Comparison of ENCODE assay signal across 27 mouse cellular contexts in genomic region chr5:20610640-20611039, GRCm38 (mm10).
A peak's percentile ranks its signal among the peaks of the same experiment; 100 is the strongest.
DNase-seq lines count a peak whose midpoint lies in the region; ATAC-seq and TF ChIP-seq lines count a peak whose summit lies in the region.
"Had no signal": no experiment of that assay in that cellular context is flagged by ENCODE, and none has a peak within 500 bp of the region (broad histone marks: within the 10 kb centered on the region; RNA-seq: fewer than 3 reads in every experiment).

No protein-coding gene starts in this region.

- TF ChIP-seq POLR2A in lung, adult 2 months (IDR thresholded peaks at IDR 0.05; ENCODE audit: borderline replicate concordance, extremely low read depth, low read depth, low read length): no peak

- no peaks in the 10 kb centered on the region for H3K4me1 ChIP-seq in heart, postnatal 0 days (ENCODE audit: control insufficient read depth, insufficient read depth)
- no peaks in the 10 kb centered on the region for H3K4me1 ChIP-seq in lung, postnatal 0 days (ENCODE audit: insufficient read depth, low read depth, low read length)
- no peaks in the 10 kb centered on the region for H3K4me1 ChIP-seq in lung, adult 2 months (ENCODE audit: control insufficient read depth, insufficient read depth, low read length)
- H3K4me1 ChIP-seq: embryonic facial prominence, embryonic 12.5 days; embryonic facial prominence, embryonic 15.5 days; heart, embryonic 10.5 days; hindbrain, embryonic 12.5 days; hindbrain, embryonic 15.5 days had no signal

- no peak overlapping the region for H3K27ac ChIP-seq in heart, postnatal 0 days (ENCODE audit: low read depth)
- H3K27ac ChIP-seq in lung, postnatal 0 days (ENCODE audit: low read length): no peak overlapping the region
- H3K27ac ChIP-seq: embryonic facial prominence, embryonic 12.5 days; embryonic facial prominence, embryonic 15.5 days; gastrocnemius, adult 2 months; heart, adult 2 months; heart, embryonic 10.5 days; hindbrain, embryonic 12.5 days; hindbrain, embryonic 15.5 days had no signal

- H3K9me3 ChIP-seq in heart, postnatal 0 days (replicated peaks; ENCODE audit: control insufficient read depth, low read length): no peaks in the 10 kb centered on the region
- H3K9me3 ChIP-seq in lung, postnatal 0 days (ENCODE audit: low read length): no peaks in the 10 kb centered on the region
- H3K9me3 ChIP-seq: embryonic facial prominence, embryonic 12.5 days; embryonic facial prominence, embryonic 15.5 days; heart, embryonic 10.5 days; hindbrain, embryonic 12.5 days; hindbrain, embryonic 15.5 days had no signal

- DNase-seq in heart, postnatal 0 days (ENCODE audit: low spot score): peak; percentile 9
- DNase-seq in heart, postnatal 25 days (ENCODE audit: low spot score): no peak
- peak; percentile 62 for DNase-seq in lung, postnatal 0 days (ENCODE audit: low spot score)
- DNase-seq in lung, adult 2 months: no peak
- DNase-seq in brain, adult 2 months (ENCODE audit: low read depth, low spot score): peak; percentile 55
- peak; percentile 38 for DNase-seq in lung, postnatal 25 days (ENCODE audit: low spot score)
- DNase-seq in Muller cell, postnatal 12 days (ENCODE audit: inconsistent ontology term): no peak
- DNase-seq in thymus, postnatal 25 days: no peak
- DNase-seq: adrenal gland, postnatal 10 days; adrenal gland, postnatal 36 days; cerebellum, adult 11 months; cerebellum, adult 2 months; cerebellum, adult 9-11 months; cerebellum, postnatal 25 days; forebrain, postnatal 0 days; gastrocnemius, adult 2 months; gastrocnemius, postnatal 14 days; heart, adult 2 months; heart, postnatal 14 days had no signal

- intact Hi-C loops in heart, postnatal 25 days (cut with DNase I): no loop called here

- WGBS in heart, postnatal 0 days: 39% methylated on average over 2 of the region's 2 CpGs
- WGBS in lung, postnatal 0 days: 49% methylated on average over 2 of the region's 2 CpGs
- 59% methylated on average over 2 of the region's 2 CpGs for WGBS in lung, adult 2 months

- TF ChIP-seq CTCF in heart, postnatal 0 days (IDR thresholded peaks at IDR 0.05; ENCODE audit: low read depth): no peak
- no peak for TF ChIP-seq CTCF in lung, postnatal 0 days (IDR thresholded peaks at IDR 0.05)
- no peak for TF ChIP-seq CTCF in lung, adult 2 months (IDR thresholded peaks at IDR 0.05; ENCODE audit: insufficient read depth, low read length)

- H3K4me3 ChIP-seq in heart, postnatal 0 days (ENCODE audit: low read depth, low read length): no peak overlapping the region
- no peak overlapping the region for H3K4me3 ChIP-seq in lung, postnatal 0 days (ENCODE audit: low read depth, low read length)
- no peak overlapping the region for H3K4me3 ChIP-seq in lung, adult 2 months (replicated peaks; ENCODE audit: extremely low read depth, low read depth, low read length)
- H3K4me3 ChIP-seq: embryonic facial prominence, embryonic 12.5 days; embryonic facial prominence, embryonic 15.5 days; gastrocnemius, adult 2 months; heart, adult 2 months; heart, embryonic 10.5 days; hindbrain, embryonic 12.5 days; hindbrain, embryonic 15.5 days had no signal

- H3K4me2 ChIP-seq in heart, postnatal 0 days (ENCODE audit: low read depth, low read length): no peak overlapping the region
- no peak overlapping the region for H3K4me2 ChIP-seq in lung, postnatal 0 days (replicated peaks; ENCODE audit: low read depth, low read length)
- H3K4me2 ChIP-seq: embryonic facial prominence, embryonic 12.5 days; embryonic facial prominence, embryonic 15.5 days; hindbrain, embryonic 12.5 days; hindbrain, embryonic 15.5 days had no signal

- no peak overlapping the region for H3K9ac ChIP-seq in heart, postnatal 0 days (replicated peaks; ENCODE audit: low read depth, low read length)
- H3K9ac ChIP-seq in lung, postnatal 0 days (replicated peaks; ENCODE audit: low read depth): no peak overlapping the region
- H3K9ac ChIP-seq: embryonic facial prominence, embryonic 12.5 days; embryonic facial prominence, embryonic 15.5 days; forebrain, postnatal 0 days; hindbrain, embryonic 12.5 days; hindbrain, embryonic 15.5 days had no signal

- TF ChIP-seq EP300 in heart, postnatal 0 days (IDR thresholded peaks at IDR 0.05; ENCODE audit: low read depth): no peak
- TF ChIP-seq EP300 in lung, postnatal 0 days (IDR thresholded peaks at IDR 0.05): peak; percentile 66

- no peaks in the 10 kb centered on the region for H3K27me3 ChIP-seq in heart, postnatal 0 days (ENCODE audit: control insufficient read depth, insufficient read depth, low read length)
- no peaks in the 10 kb centered on the region for H3K27me3 ChIP-seq in lung, postnatal 0 days (replicated peaks; ENCODE audit: insufficient read depth, low read length)
- H3K27me3 ChIP-seq: embryonic facial prominence, embryonic 12.5 days; embryonic facial prominence, embryonic 15.5 days; hindbrain, embryonic 12.5 days; hindbrain, embryonic 15.5 days; Patski had no signal

- no peak; the same call in 1 of the 2 replicates for ATAC-seq in heart, postnatal 0 days (ENCODE audit: insufficient read depth, low read depth)
- peak; percentile 70 for ATAC-seq in lung, postnatal 0 days
- ATAC-seq: CD4-positive, CD25-positive, alpha-beta regulatory T cell, adult 4 months; forebrain, embryonic 14.5 days; forebrain, postnatal 0 days; Patski had no signal

- no peaks in the 10 kb centered on the region for H3K36me3 ChIP-seq in heart, postnatal 0 days (replicated peaks; ENCODE audit: control insufficient read depth, insufficient read depth, low read length)
- H3K36me3 ChIP-seq in lung, postnatal 0 days (ENCODE audit: insufficient read depth, low read length): no peaks in the 10 kb centered on the region
- H3K36me3 ChIP-seq: embryonic facial prominence, embryonic 12.5 days; embryonic facial prominence, embryonic 15.5 days; heart, embryonic 10.5 days had no signal

Comparison
In these comparisons a context has a peak if more than half of its experiments do, and no peak if none do; other contexts are left out.
1. DNase-seq: peak in heart, postnatal 0 days (single experiment), lung, postnatal 0 days (single experiment), brain, adult 2 months (single experiment) and lung, postnatal 25 days (single experiment); none in heart, postnatal 25 days (single experiment), lung, adult 2 months (single experiment), Muller cell, postnatal 12 days (single experiment) and thymus, postnatal 25 days (single experiment).